Mouse (Mus musculus): Measurements from ENCODE around the gene Cln6.
A peak's percentile ranks its signal among the peaks of the same experiment; 100 is the strongest.

DNA sequence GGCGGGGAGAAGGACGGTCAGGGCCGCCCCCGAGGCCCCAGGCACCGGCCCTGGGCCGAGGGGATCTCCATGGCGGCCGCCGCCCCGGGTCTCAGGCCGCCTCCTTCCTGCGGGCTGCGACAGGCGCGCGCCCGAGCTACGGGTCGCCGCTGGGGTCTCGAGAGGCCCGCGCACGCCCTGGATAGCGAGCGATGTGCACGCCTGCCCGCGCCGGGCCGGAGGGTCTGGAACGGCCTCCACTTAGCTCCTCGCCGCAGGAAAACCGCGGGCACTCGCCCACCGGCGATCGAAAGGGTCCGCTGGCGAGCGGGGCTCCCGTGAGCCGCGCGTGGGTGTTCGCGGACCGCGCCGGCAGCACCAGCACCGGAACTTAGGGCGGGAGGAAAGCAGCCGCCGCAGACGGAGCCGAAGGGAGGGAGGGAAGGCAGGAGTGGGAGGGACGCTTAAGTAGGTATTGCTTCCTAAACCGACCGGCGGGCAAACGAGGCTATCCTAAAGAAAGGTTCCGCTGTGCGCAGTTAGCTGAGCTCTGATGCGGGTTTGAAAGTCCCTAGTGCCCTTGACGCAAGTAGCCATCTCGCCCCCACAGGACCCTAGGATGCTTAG, 27.0 kb upstream of the Cln6 start, which contains the start of gene Fem1b:
- TF ChIP-seq CTCF (IDR thresholded peaks at IDR 0.05) (no peak), EP300 (IDR thresholded peaks at IDR 0.05) (peak; percentile 38; the same call in 1 of the 2 replicates)
